Mouse (Mus musculus) forebrain, embryonic 14.5 days (tissue): ENCODE results near the gene Cc2d2a. TPM values are rescaled to one million over a fixed set of nuclear protein-coding genes. Genes with fewer than 3 reads are reported as not detected.

Experiments used
- ATAC-seq: fragments of 200-750 bp; cut with Nextera tagmentation; 2 replicates; pipeline ENCODE4 v1.8.0; 2017; ENCODE audit warnings: mild to moderate bottlenecking, moderate library complexity
- DNase-seq: peaks from one replicate; pipeline ENCODE4 v3.0.0-alpha.2; 2015; ENCODE audit warnings: low spot score
- H3K27ac ChIP-seq: fragments of 300-500 bp; sonication (generic); 2 replicates; pipeline ENCODE4 v1.5.1; 2014; ENCODE audit warnings: low read depth, mild to moderate bottlenecking, control low read depth, low read length, moderate library complexity
- H3K27me3 ChIP-seq: fragments of 300-500 bp; sonication (generic); replicated peaks from 2 replicates; pipeline ENCODE4 v1.6.1; 2014; ENCODE audit warnings: low read length, control low read depth, mixed read lengths; ENCODE audit not compliant: control insufficient read depth, insufficient read depth
- H3K36me3 ChIP-seq: fragments of 300-500 bp; sonication (generic); 2 replicates; pipeline ENCODE4 v1.6.1; 2014; ENCODE audit warnings: low read length, control low read depth; ENCODE audit not compliant: control insufficient read depth, insufficient read depth
- H3K4me1 ChIP-seq: fragments of 300-500 bp; sonication (generic); 2 replicates; pipeline ENCODE4 v1.6.1; 2014; ENCODE audit warnings: antibody characterized with exemption, low read length, control low read depth; ENCODE audit not compliant: control insufficient read depth, insufficient read depth
- H3K4me2 ChIP-seq: fragments of 300-500 bp; sonication (generic); 2 replicates; pipeline ENCODE4 v1.6.1; 2014; ENCODE audit warnings: mild to moderate bottlenecking, control low read depth, low read length
- H3K4me3 ChIP-seq: fragments of 300-500 bp; sonication (generic); 2 replicates; pipeline ENCODE4 v1.5.1; 2014; ENCODE audit warnings: low read depth, low read length, control low read depth
- H3K9ac ChIP-seq: fragments of 300-500 bp; sonication (generic); 2 replicates; pipeline ENCODE4 v1.6.1; 2014; ENCODE audit warnings: mild to moderate bottlenecking, low read length, control low read depth, moderate library complexity
- H3K9me3 ChIP-seq: fragments of 300-500 bp; sonication (generic); replicated peaks from 2 replicates; pipeline ENCODE4 v1.6.1; 2016; ENCODE audit warnings: low read length, control low read depth, mixed read lengths; ENCODE audit not compliant: control insufficient read depth
- WGBS: fragments of 180-500 bp; shearing (Covaris S2); extraction: QIAGEN DNeasy Blood & Tissue Kit; methylation state at CpG from one replicate; pipeline ENCODE4 v1.1.7; 2014; 5-methylcytosine and 5-hydroxymethylcytosine counted together
- polyA plus RNA-seq: library from polyadenylated mRNA; unstranded; fragments of >200 nt; fragmentation: Nextera tagmentation; extraction: Ambion mirVana; gene quantifications from 2 replicates; pipeline ENCODE4 v1.2.1, GENCODE M21; 2014

Gene Cc2d2a
- polyA plus RNA-seq, 1 experiment from 2014 or later: 5.8 TPM

GRCm38 (mm10) chr5:43721538-43722451 lies 59.6 kb downstream of the Cc2d2a start:
- no peak for ATAC-seq
- peaks cover 39% of the 10 kb centered on the region for H3K36me3 ChIP-seq
- no peak overlapping the region for H3K4me3 ChIP-seq
- H3K4me2 ChIP-seq: no peak overlapping the region
- DNase-seq: no peak
- no peak overlapping the region for H3K27ac ChIP-seq
- no peaks in the 10 kb centered on the region for H3K9me3 ChIP-seq
- H3K27me3 ChIP-seq: no peaks in the 10 kb centered on the region
- H3K9ac ChIP-seq: no peak overlapping the region
- WGBS: 80% methylated on average over 5 of the region's 5 CpGs
- H3K4me1 ChIP-seq: no peaks in the 10 kb centered on the region

- H3K4me2 ChIP-seq: no peak overlapping the region
- no peaks in the 10 kb centered on the region for H3K27me3 ChIP-seq
- DNase-seq: no peak
- no peak overlapping the region for H3K9ac ChIP-seq
- no peaks in the 10 kb centered on the region for H3K9me3 ChIP-seq
- 93% methylated on average over 6 of the region's 6 CpGs for WGBS
- no peak for ATAC-seq
- no peak overlapping the region for H3K4me3 ChIP-seq
- H3K4me1 ChIP-seq: no peaks in the 10 kb centered on the region
- H3K36me3 ChIP-seq: peaks cover 39% of the 10 kb centered on the region
- H3K27ac ChIP-seq: no peak overlapping the region
Observed at GRCm38 (mm10) chr5:43722452-43722783, 60.3 kb downstream of the Cc2d2a start.

GRCm38 (mm10) chr5:43723830-43724229 lies 61.7 kb downstream of the Cc2d2a start:
- Histone ChIP-seq H3K4me2 (no peak overlapping the region), H3K9me3 (no peaks in the 10 kb centered on the region), H3K4me1 (no peaks in the 10 kb centered on the region), H3K27ac (no peak overlapping the region), H3K36me3 (peaks cover 31% of the 10 kb centered on the region), H3K27me3 (no peaks in the 10 kb centered on the region), H3K9ac (no peak overlapping the region), H3K4me3 (no peak overlapping the region)
- ATAC-seq (no peak), DNase-seq (no peak)
- WGBS: 93% methylated on average over 6 of the region's 7 CpGs

GRCm38 (mm10) chr5:43728375-43729165 lies 66.4 kb downstream of the Cc2d2a start:
- Histone ChIP-seq H3K27me3 (no peaks in the 10 kb centered on the region), H3K9ac (no peak overlapping the region), H3K36me3 (peaks cover 18% of the 10 kb centered on the region; the same call in 1 of the 2 replicates), H3K27ac (no peak overlapping the region), H3K4me2 (no peak overlapping the region), H3K9me3 (no peaks in the 10 kb centered on the region), H3K4me1 (no peaks in the 10 kb centered on the region), H3K4me3 (no peak overlapping the region)
- DNase-seq: no peak
- ATAC-seq: no peak
- 90% methylated on average over 11 of the region's 11 CpGs for WGBS

- Histone ChIP-seq H3K36me3 (peaks cover 22% of the 10 kb centered on the region; the same call in 1 of the 2 replicates), H3K4me2 (no peak overlapping the region), H3K4me1 (no peaks in the 10 kb centered on the region), H3K4me3 (no peak overlapping the region), H3K27ac (no peak overlapping the region), H3K9me3 (no peaks in the 10 kb centered on the region), H3K9ac (no peak overlapping the region), H3K27me3 (no peaks in the 10 kb centered on the region)
- 78% methylated on average over 8 of the region's 8 CpGs for WGBS
- DNase-seq (no peak), ATAC-seq (no peak)
Observed at GRCm38 (mm10) chr5:43732381-43732780, 70.2 kb downstream of the Cc2d2a start.

- WGBS: 87% methylated on average over 1 of the region's 1 CpGs
- Histone ChIP-seq H3K36me3 (peaks cover 32% of the 10 kb centered on the region), H3K4me3 (no peak overlapping the region), H3K27me3 (no peaks in the 10 kb centered on the region), H3K27ac (no peak overlapping the region), H3K9ac (no peak overlapping the region), H3K4me2 (no peak overlapping the region), H3K4me1 (no peaks in the 10 kb centered on the region), H3K9me3 (no peaks in the 10 kb centered on the region)
- DNase-seq (no peak), ATAC-seq (no peak)
Observed at GRCm38 (mm10) chr5:43744187-43744586, 82.0 kb downstream of the Cc2d2a start.

GRCm38 (mm10) chr5:43745156-43745555 lies 83.0 kb downstream of the Cc2d2a start:
- no peak overlapping the region for H3K27ac ChIP-seq
- H3K9ac ChIP-seq: no peak overlapping the region
- no peak overlapping the region for H3K4me3 ChIP-seq
- H3K4me1 ChIP-seq: no peaks in the 10 kb centered on the region
- no peak for DNase-seq
- H3K36me3 ChIP-seq: peaks cover 32% of the 10 kb centered on the region
- no peak overlapping the region for H3K4me2 ChIP-seq
- ATAC-seq: no peak
- 78% methylated on average over 5 of the region's 5 CpGs for WGBS
- no peaks in the 10 kb centered on the region for H3K9me3 ChIP-seq
- H3K27me3 ChIP-seq: no peaks in the 10 kb centered on the region

- ATAC-seq (no peak), DNase-seq (no peak)
- WGBS: 91% methylated on average over 4 of the region's 4 CpGs
- H3K27me3 ChIP-seq: no peaks in the 10 kb centered on the region
- no peaks in the 10 kb centered on the region for H3K4me1 ChIP-seq
- H3K4me2 ChIP-seq: no peak overlapping the region
- H3K36me3 ChIP-seq: peaks cover 20% of the 10 kb centered on the region
- H3K4me3 ChIP-seq: no peak overlapping the region
- H3K27ac ChIP-seq: no peak overlapping the region
- H3K9me3 ChIP-seq: no peaks in the 10 kb centered on the region
- no peak overlapping the region for H3K9ac ChIP-seq
Observed at GRCm38 (mm10) chr5:43748039-43748438, 85.9 kb downstream of the Cc2d2a start.

GRCm38 (mm10) chr5:43749092-43749491 lies 86.9 kb downstream of the Cc2d2a start:
- Histone ChIP-seq H3K4me3 (no peak overlapping the region), H3K27me3 (no peaks in the 10 kb centered on the region), H3K4me2 (no peak overlapping the region), H3K9ac (no peak overlapping the region), H3K36me3 (peaks cover 17% of the 10 kb centered on the region), H3K4me1 (no peaks in the 10 kb centered on the region), H3K9me3 (no peaks in the 10 kb centered on the region), H3K27ac (no peak overlapping the region)
- DNase-seq: no peak
- no peak for ATAC-seq
- WGBS: 81% methylated on average over 3 of the region's 3 CpGs
